Mouse (Mus musculus): Measurements from ENCODE around the gene Scd4. TPM values are rescaled to one million over a fixed set of nuclear protein-coding genes. Genes with fewer than 3 reads are reported as not detected.
"Not testable (repeated sequence)": the region's sequence is repeated elsewhere in the genome, so short reads cannot be mapped to it uniquely, and the experiment has no call there.

The Scd4 gene
- polyA plus RNA-seq, 1 experiment: not detected

- no peak for TF ChIP-seq GATA1 (IDR thresholded peaks at IDR 0.05; ENCODE audit: borderline replicate concordance, low read length)
- no peak for TF ChIP-seq FLI1 (IDR thresholded peaks at IDR 0.05; ENCODE audit: low read length)
- no peak overlapping the region for H3K4me3 ChIP-seq (replicated peaks)
- peaks cover 15% of the 10 kb centered on the region; the same call in 1 of the 2 replicates for H3K9me3 ChIP-seq
- peaks cover 11% of the 10 kb centered on the region for H3K4me1 ChIP-seq
- H3K27me3 ChIP-seq (replicated peaks): peaks cover 44% of the 10 kb centered on the region
- H3K36me3 ChIP-seq (replicated peaks; ENCODE audit: low read length): no peaks in the 10 kb centered on the region
Observed at GRCm38 (mm10) chr19:44331911-44332310, 981 bp upstream of the Scd4 start.

GRCm38 (mm10) chr19:44332326-44332725, 566 bp upstream of the Scd4 start:
- H3K36me3 ChIP-seq (replicated peaks; ENCODE audit: low read length): no peaks in the 10 kb centered on the region
- TF ChIP-seq FLI1 (IDR thresholded peaks at IDR 0.05; ENCODE audit: low read length) (no peak), GATA1 (IDR thresholded peaks at IDR 0.05; ENCODE audit: borderline replicate concordance, low read length) (no peak)
- no peak overlapping the region for H3K4me3 ChIP-seq (replicated peaks)
- peaks cover 15% of the 10 kb centered on the region; the same call in 1 of the 2 replicates for H3K9me3 ChIP-seq
- peaks cover 11% of the 10 kb centered on the region for H3K4me1 ChIP-seq
- H3K27me3 ChIP-seq (replicated peaks): peaks cover 45% of the 10 kb centered on the region

GRCm38 (mm10) chr19:44333991-44334390, 1.1 kb downstream of the Scd4 start:
- TF ChIP-seq FLI1 (IDR thresholded peaks at IDR 0.05; ENCODE audit: low read length) (no peak), GATA1 (IDR thresholded peaks at IDR 0.05; ENCODE audit: borderline replicate concordance, low read length) (no peak)
- no peaks in the 10 kb centered on the region for H3K36me3 ChIP-seq (replicated peaks; ENCODE audit: low read length)
- H3K4me3 ChIP-seq (replicated peaks): no peak overlapping the region
- peaks cover 53% of the 10 kb centered on the region for H3K27me3 ChIP-seq (replicated peaks)
- peaks cover 11% of the 10 kb centered on the region for H3K4me1 ChIP-seq
- H3K9me3 ChIP-seq: 0 out of 2 replicates have a peak, but pooled peaks cover 7% of the 10 kb centered on the region

DNA sequence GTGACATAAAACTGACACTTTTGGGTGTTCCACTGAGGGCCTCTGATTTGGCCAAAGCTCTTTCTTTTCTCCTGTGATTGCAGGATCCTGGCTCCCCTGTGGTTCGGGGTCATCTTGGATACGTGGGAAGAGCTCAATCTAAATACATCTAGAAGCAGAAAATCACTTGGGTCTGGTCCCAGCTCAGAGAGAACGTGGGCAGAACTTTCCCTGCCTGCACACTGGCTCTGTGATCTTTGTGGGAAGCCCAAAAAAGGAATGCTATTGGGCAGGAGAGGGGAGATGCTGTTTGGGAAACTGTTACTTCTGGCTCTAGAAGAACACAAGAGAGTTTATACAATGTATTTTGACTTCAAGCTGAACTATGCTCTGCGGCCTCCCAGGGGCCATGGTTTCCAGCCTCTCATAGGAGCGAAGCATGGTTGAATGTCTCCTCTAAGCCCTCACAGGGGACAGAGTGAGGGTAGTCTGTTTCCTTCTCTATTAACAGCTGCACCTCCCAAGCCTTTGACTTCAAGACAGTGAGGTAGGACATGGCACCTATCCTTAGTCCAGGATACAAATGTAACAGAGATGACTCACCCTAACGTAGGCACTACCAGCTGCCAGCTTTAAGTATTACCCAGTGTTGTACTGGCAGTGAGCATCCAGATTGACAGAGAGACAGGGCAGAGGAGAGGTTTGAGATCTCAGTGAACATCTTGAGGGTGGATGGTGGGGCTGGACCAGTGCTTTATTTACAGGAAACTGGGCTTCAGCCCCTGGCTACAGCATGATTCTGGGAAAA, 3.2 kb downstream of the Scd4 start:
- H3K4me1 ChIP-seq: peaks cover 11% of the 10 kb centered on the region

DNA sequence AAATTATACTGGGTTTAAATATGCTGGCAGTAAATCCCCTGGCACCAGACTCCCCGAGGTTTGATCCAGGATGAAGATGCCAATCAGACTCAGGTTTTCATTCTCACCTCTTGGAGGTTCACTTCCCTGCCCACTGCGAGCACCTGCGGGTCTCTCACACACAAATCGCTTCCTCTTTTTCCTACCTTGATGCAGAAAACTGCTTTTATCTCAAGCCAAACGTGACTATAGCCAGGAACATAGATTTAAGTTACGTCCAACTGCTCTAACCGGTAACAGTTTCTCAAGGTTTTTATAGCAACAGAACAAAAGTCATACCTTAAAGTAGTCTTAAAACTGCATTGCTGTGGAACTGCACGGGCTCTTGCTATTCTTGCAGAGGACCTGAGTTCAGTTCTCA, 16.8 kb downstream of the Scd4 start:
- Histone ChIP-seq H3K9me3 (peaks cover 23% of the 10 kb centered on the region), H3K4me1 (no peaks in the 10 kb centered on the region), H3K36me3 (replicated peaks; ENCODE audit: low read length) (no peaks in the 10 kb centered on the region), H3K27me3 (replicated peaks) (peaks cover 9% of the 10 kb centered on the region), H3K4me3 (replicated peaks) (no peak overlapping the region)
- no peak for TF ChIP-seq FLI1 (IDR thresholded peaks at IDR 0.05; ENCODE audit: low read length)
- no peak for TF ChIP-seq GATA1 (IDR thresholded peaks at IDR 0.05; ENCODE audit: borderline replicate concordance, low read length)

More for the DNA sequence above, 3.2 kb downstream of the Scd4 start:
- Histone ChIP-seq H3K4me3 (replicated peaks) (no peak overlapping the region), H3K36me3 (replicated peaks; ENCODE audit: low read length) (no peaks in the 10 kb centered on the region), H3K27me3 (replicated peaks) (peaks cover 59% of the 10 kb centered on the region), H3K9me3 (no peaks in the 10 kb centered on the region)
- no peak for TF ChIP-seq FLI1 (IDR thresholded peaks at IDR 0.05; ENCODE audit: low read length)
- no peak for TF ChIP-seq GATA1 (IDR thresholded peaks at IDR 0.05; ENCODE audit: borderline replicate concordance, low read length)

DNA sequence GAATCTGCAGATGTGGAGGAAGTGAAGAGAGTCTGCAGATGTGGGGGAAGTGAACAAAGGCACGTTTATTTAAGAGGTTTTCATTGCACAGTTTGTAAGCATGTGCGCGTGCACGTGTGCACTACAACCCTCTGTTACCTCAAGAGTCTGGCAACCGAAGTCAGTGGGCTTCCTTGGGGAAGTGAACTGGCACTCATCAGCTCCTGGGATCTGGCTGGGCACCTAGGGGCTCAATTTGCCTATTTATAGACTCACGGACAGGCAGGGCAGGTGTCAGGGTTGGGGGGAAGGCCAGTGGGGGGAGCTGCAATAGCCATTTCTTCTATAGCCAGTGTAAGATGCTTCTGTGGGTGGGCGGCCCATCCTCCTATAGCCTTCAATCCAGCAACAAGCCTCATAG, 18.9 kb downstream of the Scd4 start:
- Histone ChIP-seq H3K27me3 (replicated peaks) (peaks cover 15% of the 10 kb centered on the region), H3K4me3 (replicated peaks) (no peak overlapping the region), H3K4me1 (no peaks in the 10 kb centered on the region), H3K36me3 (replicated peaks; ENCODE audit: low read length) (no peaks in the 10 kb centered on the region), H3K9me3 (peaks cover 16% of the 10 kb centered on the region)
- TF ChIP-seq GATA1 (IDR thresholded peaks at IDR 0.05; ENCODE audit: borderline replicate concordance, low read length) (no peak), FLI1 (IDR thresholded peaks at IDR 0.05; ENCODE audit: low read length) (no peak)

DNA sequence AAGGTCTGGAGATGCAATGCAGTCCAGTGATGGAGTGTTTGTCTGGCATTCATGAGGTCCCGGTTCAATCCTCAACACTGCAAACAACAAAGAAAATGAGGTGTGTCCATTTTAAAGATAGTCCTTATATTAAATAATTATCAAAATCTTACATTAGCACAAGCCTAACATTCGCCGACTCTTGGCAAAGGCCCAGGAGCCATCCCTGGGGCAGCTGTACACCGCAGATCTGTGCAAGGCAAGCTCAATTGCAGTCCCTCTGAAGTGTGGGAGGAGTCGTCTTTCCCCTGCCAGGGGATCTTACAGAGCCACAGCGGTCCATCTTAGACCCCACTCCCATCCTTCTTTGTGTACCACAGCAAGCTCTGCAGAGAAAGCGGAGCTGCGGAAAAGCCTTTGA, 25.8 kb downstream of the Scd4 start:
- H3K9me3 ChIP-seq: no peaks in the 10 kb centered on the region
- H3K27me3 ChIP-seq (replicated peaks): peaks cover 32% of the 10 kb centered on the region
- H3K36me3 ChIP-seq (replicated peaks; ENCODE audit: low read length): no peaks in the 10 kb centered on the region
- TF ChIP-seq GATA1 (IDR thresholded peaks at IDR 0.05; ENCODE audit: borderline replicate concordance, low read length) (no peak), FLI1 (IDR thresholded peaks at IDR 0.05; ENCODE audit: low read length) (no peak)
- H3K4me1 ChIP-seq: peaks cover 8% of the 10 kb centered on the region
- H3K4me3 ChIP-seq (replicated peaks): no peak overlapping the region

DNA sequence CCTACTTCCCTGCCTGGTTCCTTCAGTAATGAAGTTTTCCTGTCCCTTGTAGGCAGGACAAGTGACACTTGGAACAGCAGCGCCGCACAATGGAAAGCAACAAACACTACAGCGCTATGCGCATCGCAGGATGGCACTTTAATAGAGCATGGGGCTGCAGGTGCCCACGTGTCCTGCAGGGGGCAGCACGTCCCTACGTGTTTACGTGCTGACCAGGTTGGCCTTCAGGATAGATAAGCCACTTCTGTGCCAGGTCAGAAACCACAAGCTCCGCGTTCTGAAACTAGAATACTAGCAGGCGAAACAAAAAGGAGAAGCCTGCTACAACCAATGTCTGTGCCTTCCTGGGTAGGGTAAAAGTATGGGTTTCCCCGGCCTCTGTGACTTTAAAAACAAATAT, 30.6 kb downstream of the Scd4 start:
- H3K27me3 ChIP-seq (replicated peaks): peaks cover 29% of the 10 kb centered on the region

GRCm38 (mm10) chr19:44364029-44364428, 31.1 kb downstream of the Scd4 start:
- Histone ChIP-seq H3K4me3 (replicated peaks) (no peak overlapping the region), H3K9me3 (no peaks in the 10 kb centered on the region), H3K27me3 (replicated peaks) (peaks cover 28% of the 10 kb centered on the region), H3K36me3 (replicated peaks; ENCODE audit: low read length) (no peaks in the 10 kb centered on the region), H3K4me1 (peaks cover 12% of the 10 kb centered on the region)
- TF ChIP-seq GATA1 (IDR thresholded peaks at IDR 0.05; ENCODE audit: borderline replicate concordance, low read length): no peak

More for the DNA sequence above, 30.6 kb downstream of the Scd4 start:
- H3K36me3 ChIP-seq (replicated peaks; ENCODE audit: low read length): no peaks in the 10 kb centered on the region
- TF ChIP-seq FLI1 (IDR thresholded peaks at IDR 0.05; ENCODE audit: low read length): no peak
- TF ChIP-seq GATA1 (IDR thresholded peaks at IDR 0.05; ENCODE audit: borderline replicate concordance, low read length): no peak
- H3K4me3 ChIP-seq (replicated peaks): peak overlapping the region; percentile 75
- H3K9me3 ChIP-seq: no peaks in the 10 kb centered on the region
- H3K4me1 ChIP-seq: peaks cover 12% of the 10 kb centered on the region

GRCm38 (mm10) chr19:44365733-44366132, 32.8 kb downstream of the Scd4 start:
- TF ChIP-seq FLI1 (IDR thresholded peaks at IDR 0.05; ENCODE audit: low read length): no peak
- TF ChIP-seq GATA1 (IDR thresholded peaks at IDR 0.05; ENCODE audit: borderline replicate concordance, low read length): no peak
- Histone ChIP-seq H3K4me1 (peaks cover 12% of the 10 kb centered on the region), H3K4me3 (replicated peaks) (no peak overlapping the region), H3K9me3 (no peaks in the 10 kb centered on the region), H3K36me3 (replicated peaks; ENCODE audit: low read length) (no peaks in the 10 kb centered on the region), H3K27me3 (replicated peaks) (peaks cover 34% of the 10 kb centered on the region)

DNA sequence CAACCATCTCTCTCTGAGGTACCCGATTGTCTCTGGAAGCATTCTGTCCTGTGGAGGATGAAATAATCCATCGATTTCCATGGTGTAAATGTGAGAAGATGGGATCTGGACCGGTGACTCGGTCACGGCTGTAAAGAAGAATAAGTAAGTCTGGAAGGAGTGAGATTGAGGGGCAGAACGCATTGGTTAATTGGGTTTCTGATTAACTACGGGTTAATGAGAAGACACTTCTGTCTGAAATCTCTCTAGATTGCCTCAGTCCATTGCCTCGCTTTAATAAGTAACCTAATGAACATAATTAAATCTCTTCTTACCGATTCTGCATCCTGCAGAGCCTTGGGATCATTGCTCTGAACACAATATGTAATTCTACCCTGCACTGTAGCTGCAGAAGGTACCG, 34.2 kb downstream of the Scd4 start:
- peaks cover 36% of the 10 kb centered on the region for H3K27me3 ChIP-seq (replicated peaks)
- peaks cover 12% of the 10 kb centered on the region for H3K4me1 ChIP-seq
- H3K4me3 ChIP-seq (replicated peaks); H3K9me3 ChIP-seq; H3K36me3 ChIP-seq (replicated peaks; ENCODE audit: low read length): not testable (repeated sequence)

Data from megakaryocyte, embryonic 14.5 days (primary cell).